In the genomic region with DNA sequence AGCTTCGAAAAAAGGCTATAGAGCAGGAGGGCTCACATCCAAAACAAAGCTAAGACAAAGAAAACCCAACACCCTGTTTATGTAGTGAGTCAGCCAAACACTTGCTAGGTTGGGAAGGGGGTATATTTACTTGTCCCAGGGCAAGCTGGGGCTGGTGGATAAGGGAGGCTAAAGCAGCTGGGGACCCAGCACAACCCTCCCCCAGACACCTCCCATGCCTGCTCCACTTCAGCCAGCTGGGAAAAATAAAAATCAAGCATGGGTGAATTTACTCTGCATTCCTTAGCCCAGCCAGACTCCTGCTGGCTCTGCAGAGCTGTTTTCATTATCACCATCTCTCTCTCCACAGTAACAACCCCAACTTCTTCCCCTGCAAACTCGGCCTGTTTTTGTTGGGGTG, we compare ENCODE assay signal across 9 mouse cellular contexts. TPM values are rescaled to one million over a fixed set of nuclear protein-coding genes. Genes with fewer than 3 reads are reported as not detected.
DNase-seq lines count a peak whose midpoint lies in the region; ATAC-seq and TF ChIP-seq lines count a peak whose summit lies in the region.
"Had no signal": no experiment of that assay in that cellular context is flagged by ENCODE, and none has a peak within 500 bp of the region (broad histone marks: within the 10 kb centered on the region; RNA-seq: fewer than 3 reads in every experiment).

No protein-coding gene starts in this region.

- H3K27me3 ChIP-seq in hindbrain, embryonic 16.5 days (replicated peaks; ENCODE audit: control insufficient read depth, insufficient read depth, low read length) = peaks cover 5% of the 10 kb centered on the region
- H3K27me3 ChIP-seq in hindbrain, embryonic 13.5 days = peaks cover 6% of the 10 kb centered on the region; the same call in 1 of the 2 replicates
- peaks cover 19% of the 10 kb centered on the region for H3K27me3 ChIP-seq in limb, embryonic 10.5 days (ENCODE audit: low read depth, poor library complexity, severe bottlenecking)
- H3K27me3 ChIP-seq in thymus, adult 2 months (ENCODE audit: control insufficient read depth, insufficient read depth, low read length) = no peaks in the 10 kb centered on the region

- no peak overlapping the region for H3K4me2 ChIP-seq in hindbrain, embryonic 16.5 days (ENCODE audit: low read length)
- H3K4me2 ChIP-seq in hindbrain, embryonic 13.5 days = no peak overlapping the region

- no peak for TF ChIP-seq CTCF in thymus, adult 2 months (IDR thresholded peaks at IDR 0.05; ENCODE audit: borderline replicate concordance, control insufficient read depth, extremely low read depth, insufficient read depth, low read length, poor library complexity)

- no peak overlapping the region for H3K9ac ChIP-seq in hindbrain, embryonic 16.5 days (ENCODE audit: low read depth, low read length)
- H3K9ac ChIP-seq in hindbrain, embryonic 13.5 days = no peak overlapping the region

- peak; percentile 23 for DNase-seq in 3134 (ENCODE audit: extremely low read depth, insufficient read length, low spot score)
- peak; percentile 59 for DNase-seq in 3T3-L1 (ENCODE audit: low read depth, low spot score)
- peak; percentile 34 for DNase-seq in limb, embryonic 10.5 days (ENCODE audit: low spot score)
- no peak for DNase-seq in adrenal gland, postnatal 36 days
- DNase-seq in thymus, adult 2 months = no peak
- DNase-seq: kidney, adult 11 months; liver had no signal

- H3K9me3 ChIP-seq in hindbrain, embryonic 16.5 days (ENCODE audit: control insufficient read depth, low read length) = no peaks in the 10 kb centered on the region
- no peaks in the 10 kb centered on the region for H3K9me3 ChIP-seq in hindbrain, embryonic 13.5 days
- no peaks in the 10 kb centered on the region for H3K9me3 ChIP-seq in limb, embryonic 10.5 days (replicated peaks)

- 23% methylated on average over 2 of the region's 2 CpGs for WGBS in hindbrain, embryonic 16.5 days
- 28% methylated on average over 2 of the region's 2 CpGs for WGBS in hindbrain, embryonic 13.5 days
- WGBS in limb, embryonic 10.5 days = 32% methylated on average over 2 of the region's 2 CpGs
- 59% methylated on average over 2 of the region's 2 CpGs for WGBS in thymus, adult 2 months

- H3K36me3 ChIP-seq in hindbrain, embryonic 16.5 days (ENCODE audit: control insufficient read depth, insufficient read depth, low read length) = no peaks in the 10 kb centered on the region
- H3K36me3 ChIP-seq in hindbrain, embryonic 13.5 days = no peaks in the 10 kb centered on the region
- H3K36me3 ChIP-seq in limb, embryonic 10.5 days = no peaks in the 10 kb centered on the region
- no peaks in the 10 kb centered on the region for H3K36me3 ChIP-seq in thymus, adult 2 months (ENCODE audit: control insufficient read depth, insufficient read depth, low read length)

- peak overlapping the region; percentile 27; the same call in 1 of the 2 replicates for H3K27ac ChIP-seq in hindbrain, embryonic 16.5 days (ENCODE audit: low read depth, low read length)
- no peak overlapping the region for H3K27ac ChIP-seq in hindbrain, embryonic 13.5 days
- peak overlapping the region; percentile 83 for H3K27ac ChIP-seq in limb, embryonic 10.5 days
- H3K27ac ChIP-seq in thymus, adult 2 months (ENCODE audit: control insufficient read depth, insufficient read depth, low read length) = no peak overlapping the region

- H3K4me3 ChIP-seq in hindbrain, embryonic 16.5 days (ENCODE audit: low read length) = no peak overlapping the region
- H3K4me3 ChIP-seq in hindbrain, embryonic 13.5 days = no peak overlapping the region
- 0 out of 2 replicates have a peak overlapping the region, but pooled peaks have one; percentile 7 for H3K4me3 ChIP-seq in limb, embryonic 10.5 days
- H3K4me3 ChIP-seq in thymus, adult 2 months (ENCODE audit: control insufficient read depth, insufficient read depth, low read length) = no peak overlapping the region

- no peak for TF ChIP-seq POLR2A in thymus, adult 2 months (IDR thresholded peaks at IDR 0.05; ENCODE audit: control insufficient read depth, extremely low read depth, insufficient read depth, low read length, poor library complexity)

- ATAC-seq in hindbrain, embryonic 16.5 days = no peak
- no peak for ATAC-seq in hindbrain, embryonic 13.5 days (ENCODE audit: low FRiP score)

- H3K4me1 ChIP-seq in hindbrain, embryonic 16.5 days (ENCODE audit: control insufficient read depth, insufficient read depth, low read depth, low read length) = peaks cover 9% of the 10 kb centered on the region
- peaks cover 18% of the 10 kb centered on the region for H3K4me1 ChIP-seq in hindbrain, embryonic 13.5 days (replicated peaks)
- H3K4me1 ChIP-seq in limb, embryonic 10.5 days = peaks cover 36% of the 10 kb centered on the region
- H3K4me1 ChIP-seq in thymus, adult 2 months (replicated peaks; ENCODE audit: control insufficient read depth, insufficient read depth, low read length) = peaks cover 12% of the 10 kb centered on the region

RNA-seq across cellular contexts. Expression of a gene that starts 2.2 kb away (rescaled TPM):
- polyA plus RNA-seq in hindbrain, embryonic 16.5 days (2015; fragmentation: Nextera tagmentation; extraction: Ambion mirVana) = 4.4 and 6.9 TPM in 2 replicates
- polyA plus RNA-seq in hindbrain, embryonic 13.5 days (2015; fragmentation: Nextera tagmentation; extraction: Ambion mirVana) = 5.0 and 5.4 TPM in 2 replicates
- polyA plus RNA-seq in limb, embryonic 10.5 days (2016; fragmentation: Nextera tagmentation; extraction: Ambion mirVana) = 1.6 and 2.7 TPM in 2 replicates
- 10 to 100 TPM in 1 of 2 experiments, 1 to 10 TPM in 1; 9.1 to 13.0 TPM for total RNA-seq in adrenal gland, postnatal 36 days (2021)
- polyA plus RNA-seq in thymus, adult 2 months (2012; rRNA removed) = 5.0 and 5.2 TPM in 2 replicates

RNA-seq across cellular contexts. Expression of a gene that starts 6.4 kb away (rescaled TPM):
- polyA plus RNA-seq in hindbrain, embryonic 16.5 days (2015; fragmentation: Nextera tagmentation; extraction: Ambion mirVana) = 1.8 and 2.4 TPM in 2 replicates
- 2.4 and 3.1 TPM in 2 replicates for polyA plus RNA-seq in hindbrain, embryonic 13.5 days (2015; fragmentation: Nextera tagmentation; extraction: Ambion mirVana)
- 1.9 and 4.8 TPM in 2 replicates for polyA plus RNA-seq in limb, embryonic 10.5 days (2016; fragmentation: Nextera tagmentation; extraction: Ambion mirVana)
- total RNA-seq in adrenal gland, postnatal 36 days (2021) = 1 to 10 TPM; 7.1 to 8.2 TPM
- polyA plus RNA-seq in thymus, adult 2 months (2012; rRNA removed) = 3.4 and 4.2 TPM in 2 replicates

Comparison
In these comparisons a context has a peak if more than half of its experiments do, and no peak if none do; other contexts are left out.
1. H3K27ac ChIP-seq: peak in hindbrain, embryonic 16.5 days (single experiment) and limb, embryonic 10.5 days (single experiment); none in hindbrain, embryonic 13.5 days (single experiment) and thymus, adult 2 months (single experiment).
2. DNase-seq: peak in 3134 (single experiment), 3T3-L1 (single experiment) and limb, embryonic 10.5 days (single experiment); none in adrenal gland, postnatal 36 days (0 of 2) and thymus, adult 2 months (single experiment).